ENCODE assay signal across 12 mouse cellular contexts in the genomic region with DNA sequence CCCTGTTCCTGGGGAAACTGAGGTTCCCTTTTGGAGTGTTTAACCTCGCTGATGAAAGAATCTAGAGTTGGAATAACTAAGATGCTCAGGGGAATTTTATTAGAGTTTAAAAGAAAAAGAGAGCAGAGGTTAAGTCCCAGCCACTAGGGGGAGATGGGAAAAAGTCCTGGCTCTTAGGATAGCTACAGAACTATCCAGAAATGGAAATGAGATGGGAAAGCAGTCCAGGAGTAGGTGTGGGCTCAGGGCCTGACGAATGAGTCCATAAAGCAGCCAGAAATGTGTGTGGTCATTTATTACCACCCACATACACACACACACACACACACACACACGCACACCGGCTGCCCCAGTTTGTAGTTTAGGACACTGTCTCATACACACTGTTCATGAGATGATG. TPM values are rescaled to one million over a fixed set of nuclear protein-coding genes. Genes with fewer than 3 reads are reported as not detected.
A peak's percentile ranks its signal among the peaks of the same experiment; 100 is the strongest.
DNase-seq lines count a peak whose midpoint lies in the region; ATAC-seq and TF ChIP-seq lines count a peak whose summit lies in the region.
"Had no signal": no experiment of that assay in that cellular context is flagged by ENCODE, and none has a peak within 500 bp of the region (broad histone marks: within the 10 kb centered on the region; RNA-seq: fewer than 3 reads in every experiment).

No protein-coding gene starts in this region.

- no peaks in the 10 kb centered on the region for H3K4me1 ChIP-seq in heart, postnatal 0 days (ENCODE audit: control insufficient read depth, insufficient read depth)
- no peaks in the 10 kb centered on the region for H3K4me1 ChIP-seq in heart, embryonic 11.5 days (ENCODE audit: control insufficient read depth, insufficient read depth, low read length)
- no peaks in the 10 kb centered on the region for H3K4me1 ChIP-seq in E14TG2a.4 (replicated peaks; ENCODE audit: low read depth, low read length)
- H3K4me1 ChIP-seq: megakaryocyte, embryonic 14.5 days had no signal

- H3K27ac ChIP-seq in heart, postnatal 0 days (ENCODE audit: low read depth), result no peak overlapping the region
- no peak overlapping the region for H3K27ac ChIP-seq in heart, embryonic 11.5 days (ENCODE audit: low read depth, low read length)
- H3K27ac ChIP-seq in left cerebral cortex, adult 2 months, result no peak overlapping the region

- H3K27me3 ChIP-seq in heart, postnatal 0 days (ENCODE audit: control insufficient read depth, insufficient read depth, low read length), result no peaks in the 10 kb centered on the region
- no peaks in the 10 kb centered on the region for H3K27me3 ChIP-seq in heart, embryonic 11.5 days (ENCODE audit: control insufficient read depth, insufficient read depth, low read length)
- H3K27me3 ChIP-seq in E14TG2a.4 (ENCODE audit: insufficient read depth, low read length), result peaks cover 8% of the 10 kb centered on the region; the same call in 1 of the 2 replicates
- H3K27me3 ChIP-seq: megakaryocyte, embryonic 14.5 days had no signal

- ATAC-seq in heart, postnatal 0 days (ENCODE audit: insufficient read depth, low read depth), result no peak
- ATAC-seq in heart, embryonic 11.5 days (replicated peaks; ENCODE audit: insufficient number of reproducible peaks, low FRiP score, low TSS enrichment), result no peak
- ATAC-seq in megakaryocyte, adult 5-6 weeks (ENCODE audit: poor library complexity, severe bottlenecking), result no peak

- DNase-seq in heart, postnatal 0 days (ENCODE audit: low spot score), result no peak
- no peak for DNase-seq in left cerebral cortex, adult 2 months (ENCODE audit: extremely low spot score in 1 of 2, low spot score in 2 of 2)
- DNase-seq in left cerebral cortex, postnatal 4 days, result no peak
- DNase-seq in ZHBTc4 (ENCODE audit: low read depth, low spot score), result peak; percentile 49
- no peak for DNase-seq in adrenal gland, adult 18-20 months (ENCODE audit: low spot score in 2 of 2)
- DNase-seq: gastrocnemius, postnatal 25 days; spleen, adult 18-20 months had no signal

- intact Hi-C loops in left cerebral cortex, adult 2 months (cut with DNase I), result loop anchor here (2.0 to 5.0 kb wide), 2 partner anchors 56 to 412 kb away; no protein-coding TSS in a partner anchor
- intact Hi-C loops in left cerebral cortex, postnatal 4 days (cut with DNase I), result no loop called here

- no peaks in the 10 kb centered on the region for H3K9me3 ChIP-seq in heart, postnatal 0 days (replicated peaks; ENCODE audit: control insufficient read depth, low read length)
- no peaks in the 10 kb centered on the region for H3K9me3 ChIP-seq in heart, embryonic 11.5 days (replicated peaks; ENCODE audit: control insufficient read depth, low read length)
- H3K9me3 ChIP-seq in E14TG2a.4 (ENCODE audit: low read length), result no peaks in the 10 kb centered on the region

- H3K9ac ChIP-seq in heart, postnatal 0 days (replicated peaks; ENCODE audit: low read depth, low read length), result no peak overlapping the region
- H3K9ac ChIP-seq in heart, embryonic 11.5 days (ENCODE audit: low read depth, low read length), result no peak overlapping the region

- no peak for TF ChIP-seq EP300 in heart, postnatal 0 days (IDR thresholded peaks at IDR 0.05; ENCODE audit: low read depth)

- peak; percentile 34; the same call in 1 of the 2 replicates for TF ChIP-seq CTCF in heart, postnatal 0 days (IDR thresholded peaks at IDR 0.05; ENCODE audit: low read depth)
- TF ChIP-seq CTCF in left cerebral cortex, adult 2 months (IDR thresholded peaks at IDR 0.05), result peak; percentile 61
- peak; percentile 69 for TF ChIP-seq CTCF in E14TG2a.4 (conservative IDR thresholded peaks at IDR 0.05; ENCODE audit: low read length)

- no peaks in the 10 kb centered on the region for H3K36me3 ChIP-seq in heart, postnatal 0 days (replicated peaks; ENCODE audit: control insufficient read depth, insufficient read depth, low read length)
- H3K36me3 ChIP-seq in heart, embryonic 11.5 days (ENCODE audit: control insufficient read depth, insufficient read depth, low read length), result no peaks in the 10 kb centered on the region
- H3K36me3 ChIP-seq in E14TG2a.4 (ENCODE audit: insufficient read depth, low read length), result no peaks in the 10 kb centered on the region

- 49% methylated on average over 4 of the region's 4 CpGs for WGBS in heart, postnatal 0 days
- 56% methylated on average over 4 of the region's 4 CpGs for WGBS in heart, embryonic 11.5 days (ENCODE audit: insufficient replicate concordance)

- no peak overlapping the region for H3K4me3 ChIP-seq in heart, postnatal 0 days (ENCODE audit: low read depth, low read length)
- H3K4me3 ChIP-seq in heart, embryonic 11.5 days (ENCODE audit: low read depth, low read length), result no peak overlapping the region
- H3K4me3 ChIP-seq in left cerebral cortex, adult 2 months, result no peak overlapping the region
- no peak overlapping the region for H3K4me3 ChIP-seq in E14TG2a.4 (replicated peaks; ENCODE audit: low read length)
- H3K4me3 ChIP-seq: megakaryocyte, embryonic 14.5 days had no signal

- no peak overlapping the region for H3K4me2 ChIP-seq in heart, postnatal 0 days (ENCODE audit: low read depth, low read length)
- no peak overlapping the region for H3K4me2 ChIP-seq in heart, embryonic 11.5 days

RNA-seq across cellular contexts. Expression of gene Cnga3, which starts 19.6 kb away (rescaled TPM):
- total RNA-seq in heart, postnatal 0 days (2014; rRNA removed; ENCODE audit: low replicate concordance), result not detected in 2 replicates
- polyA plus RNA-seq in heart, postnatal 0 days (2015; fragmentation: Nextera tagmentation; extraction: Ambion mirVana), result 0.05 TPM in 1 of 2 replicates, not detected in the other
- polyA plus RNA-seq in heart, embryonic 11.5 days (2014; fragmentation: Nextera tagmentation; extraction: Ambion mirVana), result not detected in 2 replicates
- total RNA-seq in left cerebral cortex, adult 2 months (2021), result under 1 TPM; 0.09 to 0.16 TPM
- under 1 TPM in 1 of 2 experiments, not detected in 1; 0.32 TPM for total RNA-seq in left cerebral cortex, postnatal 4 days (2021)
- not detected in 2 replicates for total RNA-seq in megakaryocyte, adult 5-6 weeks (2015)
- 0.24 TPM in 1 of 2 replicates, not detected in the other for total RNA-seq in megakaryocyte, adult 5-6 weeks (2017)
- total RNA-seq in adrenal gland, adult 18-20 months (2021), result 1 to 10 TPM; 1.8 to 2.0 TPM
- total RNA-seq: liver, adult 2 months had no signal
- polyA plus RNA-seq: liver, adult 2 months had no signal
